Mouse (Mus musculus) spleen, adult 18-20 months (tissue): ENCODE measurements around the gene Ddi2.

Experiments used
- DNase-seq, 2 experiments: peaks; one replicate each; pipeline ENCODE4 v3.0.0; 2022; ENCODE audit warnings: mixed read lengths in 2 of 2

Gene Ddi2

GRCm38 (mm10) chr4:141653044-141653443, 70.2 kb downstream of the Ddi2 start:
- no peak for DNase-seq

GRCm38 (mm10) chr4:141651944-141652343, 71.3 kb downstream of the Ddi2 start:
- no peak for DNase-seq

GRCm38 (mm10) chr4:141651286-141651685, 71.9 kb downstream of the Ddi2 start:
- no peak for DNase-seq

GRCm38 (mm10) chr4:141649244-141649643, 74.0 kb downstream of the Ddi2 start:
- DNase-seq, result no peak

GRCm38 (mm10) chr4:141648262-141648661, 75.0 kb downstream of the Ddi2 start:
- no peak for DNase-seq

GRCm38 (mm10) chr4:141647187-141647586, 76.0 kb downstream of the Ddi2 start:
- DNase-seq, result no peak

- DNase-seq, result no peak
Observed at GRCm38 (mm10) chr4:141645988-141646387, 77.2 kb downstream of the Ddi2 start.

- no peak for DNase-seq
Observed at GRCm38 (mm10) chr4:141643118-141643855, 79.9 kb downstream of the Ddi2 start.

- no peak for DNase-seq
Observed at GRCm38 (mm10) chr4:141641961-141642811, 81.0 kb downstream of the Ddi2 start.

- DNase-seq, result no peak
Observed at GRCm38 (mm10) chr4:141641353-141641771, 81.9 kb downstream of the Ddi2 start.

- DNase-seq, result no peak
Observed at GRCm38 (mm10) chr4:141639474-141639873, 83.7 kb downstream of the Ddi2 start.

GRCm38 (mm10) chr4:141636693-141637092, 86.5 kb downstream of the Ddi2 start:
- DNase-seq, result no peak

- DNase-seq, result no peak
Observed at GRCm38 (mm10) chr4:141635991-141636390, 87.2 kb downstream of the Ddi2 start.

- DNase-seq, result no peak
Observed at GRCm38 (mm10) chr4:141632111-141632873, 90.9 kb downstream of the Ddi2 start.

- no peak for DNase-seq
Observed at GRCm38 (mm10) chr4:141631250-141631649, 92.0 kb downstream of the Ddi2 start.

- no peak for DNase-seq
Observed at GRCm38 (mm10) chr4:141630021-141630420, 93.2 kb downstream of the Ddi2 start.

- DNase-seq, result no peak
Observed at GRCm38 (mm10) chr4:141628661-141629060, 94.6 kb downstream of the Ddi2 start.
